Mouse (Mus musculus): ENCODE data around the gene Tmem214.

DNA sequence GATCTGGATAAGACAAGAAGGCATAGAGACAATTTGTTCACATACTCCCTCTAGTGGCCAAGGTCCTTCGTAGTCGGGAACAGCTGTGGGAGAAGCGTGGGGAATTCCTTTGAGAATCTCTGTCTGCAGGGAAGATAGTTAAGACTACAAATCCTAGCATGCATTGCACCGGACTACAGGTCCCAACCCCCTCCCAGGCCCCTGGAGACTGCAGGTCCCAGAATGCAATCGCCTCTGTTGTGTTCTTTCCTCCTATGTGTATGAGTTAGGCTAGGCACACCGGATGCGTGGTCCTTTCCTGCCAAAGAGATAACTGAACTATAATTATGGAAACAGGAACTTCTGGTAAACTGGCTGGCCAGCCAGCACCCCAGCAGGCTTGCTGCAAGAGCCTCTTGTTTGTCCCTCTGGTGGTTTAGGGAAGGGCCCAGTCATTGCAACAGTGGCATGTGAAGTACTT lies 48.2 kb downstream of the Tmem214 start:
- TF ChIP-seq CTCF (IDR thresholded peaks at IDR 0.05; ENCODE audit: low read depth, low read length), result 0 out of 2 replicates have a peak, but pooled peaks have one; percentile 22
- TF ChIP-seq POLR2A (IDR thresholded peaks at IDR 0.05; ENCODE audit: borderline replicate concordance, low read depth, low read length), result no peak
